Mouse (Mus musculus): ENCODE data around the gene Tor3a. TPM values are rescaled to one million over a fixed set of nuclear protein-coding genes. Genes with fewer than 3 reads are reported as not detected.

Tor3a gene
- 18.3 and 19.9 TPM in 2 replicates for polyA plus RNA-seq (2015; fragmentation: Nextera tagmentation; extraction: Ambion mirVana)

DNA sequence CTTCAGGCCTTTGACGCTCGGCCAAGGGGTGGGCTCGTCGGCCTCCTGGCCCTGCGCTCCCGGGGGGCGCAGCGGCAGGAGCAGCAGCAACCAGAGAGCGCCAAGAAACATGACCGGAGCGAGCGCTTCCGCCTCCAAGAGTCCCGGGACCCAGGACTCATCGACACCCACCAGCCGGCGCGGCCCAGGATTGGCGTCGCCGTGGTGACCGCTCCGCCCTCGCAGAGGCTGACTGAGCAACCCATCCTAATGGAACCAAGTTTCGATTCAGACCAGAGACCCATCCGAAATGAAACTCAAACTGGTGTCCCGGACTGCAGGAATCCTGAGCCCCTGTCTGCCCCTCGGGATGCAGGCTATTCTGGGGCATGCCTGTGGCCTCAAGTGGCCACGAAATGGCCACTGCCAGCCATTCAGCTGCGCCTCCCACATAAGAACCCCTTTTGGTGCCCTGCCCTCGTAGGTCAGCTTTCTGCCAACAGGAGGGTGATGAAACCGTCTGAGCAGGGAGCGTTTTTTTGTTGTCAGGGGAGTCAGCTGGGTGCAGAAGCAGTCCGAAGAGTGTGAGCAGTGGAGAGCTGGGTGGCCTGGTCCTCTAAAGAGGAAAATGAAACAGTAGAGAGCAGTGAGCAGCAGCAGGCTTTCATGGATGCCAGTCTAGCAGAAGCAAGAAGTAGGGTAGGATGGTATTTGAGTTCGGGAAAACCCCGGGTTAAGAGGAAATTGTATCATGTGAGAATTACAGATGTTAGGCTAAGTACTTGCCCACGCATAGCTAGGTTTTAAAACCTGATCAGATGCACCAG is at the start of gene Tor3a:
Tor3a (minus strand) TSS at position 162 of the 806 bp plus-strand sequence.
- Histone ChIP-seq H3K27ac (peak within 1 kb of the TSS; percentile 80), H3K4me3 (replicated peaks; ENCODE audit: low read depth, low read length) (peak within 1 kb of the TSS; percentile 69), H3K9me3 (replicated peaks; ENCODE audit: low read length) (no peaks in the 10 kb centered on the region), H3K27me3 (ENCODE audit: insufficient read depth, low read length) (no peaks in the 10 kb centered on the region), H3K4me1 (replicated peaks; ENCODE audit: insufficient read depth, low read length) (peaks cover 8% of the 10 kb centered on the region; the same call in 1 of the 2 replicates), H3K4me2 (ENCODE audit: low read length) (peak within 1 kb of the TSS; percentile 100), H3K36me3 (ENCODE audit: insufficient read depth, low read length) (no peaks in the 10 kb centered on the region), H3K9ac (ENCODE audit: low read depth, low read length) (peak within 1 kb of the TSS; percentile 67)
- WGBS, result 6% methylated on average over 37 of the region's 37 CpGs
- TF ChIP-seq CTCF (IDR thresholded peaks at IDR 0.05; ENCODE audit: low read depth), result no peak
- ATAC-seq (replicated peaks; ENCODE audit: low FRiP score, low read depth) (peak; percentile 91), DNase-seq (ENCODE audit: low spot score) (peak; percentile 89)

- Histone ChIP-seq H3K9ac (ENCODE audit: low read depth, low read length) (no peak overlapping the region), H3K4me3 (replicated peaks; ENCODE audit: low read depth, low read length) (no peak overlapping the region), H3K4me1 (replicated peaks; ENCODE audit: insufficient read depth, low read length) (no peaks in the 10 kb centered on the region), H3K27ac (no peak overlapping the region), H3K9me3 (replicated peaks; ENCODE audit: low read length) (no peaks in the 10 kb centered on the region), H3K36me3 (ENCODE audit: insufficient read depth, low read length) (no peaks in the 10 kb centered on the region), H3K4me2 (ENCODE audit: low read length) (no peak overlapping the region), H3K27me3 (ENCODE audit: insufficient read depth, low read length) (no peaks in the 10 kb centered on the region)
- WGBS, result 49% methylated on average over 6 of the region's 6 CpGs
- TF ChIP-seq CTCF (IDR thresholded peaks at IDR 0.05; ENCODE audit: low read depth), result no peak
- DNase-seq (ENCODE audit: low spot score), result no peak
- ATAC-seq (replicated peaks; ENCODE audit: low FRiP score, low read depth), result no peak
Measured at GRCm38 (mm10) chr1:156722089-156722488, 47.9 kb upstream of the Tor3a start.

DNA sequence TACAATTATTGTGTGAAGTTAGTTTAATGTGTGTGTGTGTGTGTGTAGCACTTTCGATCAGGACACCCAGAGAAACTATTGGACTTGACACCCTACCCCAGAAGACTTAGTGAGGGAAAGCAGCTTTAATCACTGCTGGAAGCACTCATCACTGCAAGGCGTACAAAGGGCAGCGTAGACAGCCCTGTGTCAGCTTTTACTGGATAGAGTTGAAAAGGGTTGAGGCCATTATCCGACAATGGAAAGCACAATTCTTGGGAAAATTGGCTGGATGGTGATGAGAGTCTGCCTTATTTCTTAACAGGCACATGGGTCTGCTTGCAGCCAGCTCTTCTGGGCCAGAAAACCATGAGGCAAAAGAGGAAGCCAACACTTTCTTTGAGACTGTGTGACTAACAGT is 45.9 kb upstream of the Tor3a start:
- Histone ChIP-seq H3K4me1 (replicated peaks; ENCODE audit: insufficient read depth, low read length) (no peaks in the 10 kb centered on the region), H3K27me3 (ENCODE audit: insufficient read depth, low read length) (no peaks in the 10 kb centered on the region), H3K36me3 (ENCODE audit: insufficient read depth, low read length) (no peaks in the 10 kb centered on the region), H3K9ac (ENCODE audit: low read depth, low read length) (no peak overlapping the region), H3K27ac (no peak overlapping the region), H3K9me3 (replicated peaks; ENCODE audit: low read length) (no peaks in the 10 kb centered on the region), H3K4me2 (ENCODE audit: low read length) (no peak overlapping the region), H3K4me3 (replicated peaks; ENCODE audit: low read depth, low read length) (no peak overlapping the region)
- 66% methylated on average over 4 of the region's 4 CpGs for WGBS
- DNase-seq (ENCODE audit: low spot score) (no peak), ATAC-seq (replicated peaks; ENCODE audit: low FRiP score, low read depth) (no peak)
- no peak for TF ChIP-seq CTCF (IDR thresholded peaks at IDR 0.05; ENCODE audit: low read depth)

- H3K36me3 ChIP-seq (ENCODE audit: insufficient read depth, low read length), result 0 out of 2 replicates have a peak, but pooled peaks cover 3% of the 10 kb centered on the region
- peak within 1 kb of the TSS; percentile 98 for H3K27ac ChIP-seq
- ATAC-seq (replicated peaks; ENCODE audit: low FRiP score, low read depth) (peak; percentile 96), DNase-seq (ENCODE audit: low spot score) (peak; percentile 95)
- no peak for TF ChIP-seq CTCF (IDR thresholded peaks at IDR 0.05; ENCODE audit: low read depth)
- no peaks in the 10 kb centered on the region for H3K4me1 ChIP-seq (replicated peaks; ENCODE audit: insufficient read depth, low read length)
- H3K27me3 ChIP-seq (ENCODE audit: insufficient read depth, low read length), result no peaks in the 10 kb centered on the region
- no peaks in the 10 kb centered on the region for H3K9me3 ChIP-seq (replicated peaks; ENCODE audit: low read length)
- H3K4me3 ChIP-seq (replicated peaks; ENCODE audit: low read depth, low read length), result peak within 1 kb of the TSS; percentile 94
- peak within 1 kb of the TSS; percentile 92 for H3K9ac ChIP-seq (ENCODE audit: low read depth, low read length)
- under 1% methylated on average over 44 of the region's 47 CpGs for WGBS
- peak within 1 kb of the TSS; percentile 79 for H3K4me2 ChIP-seq (ENCODE audit: low read length)
Measured at GRCm38 (mm10) chr1:156718950-156719805, 45.0 kb upstream of the Tor3a start, which contains the start of gene Fam20b. TSS of gene Fam20b (minus strand) at chr1:156719086.

DNA sequence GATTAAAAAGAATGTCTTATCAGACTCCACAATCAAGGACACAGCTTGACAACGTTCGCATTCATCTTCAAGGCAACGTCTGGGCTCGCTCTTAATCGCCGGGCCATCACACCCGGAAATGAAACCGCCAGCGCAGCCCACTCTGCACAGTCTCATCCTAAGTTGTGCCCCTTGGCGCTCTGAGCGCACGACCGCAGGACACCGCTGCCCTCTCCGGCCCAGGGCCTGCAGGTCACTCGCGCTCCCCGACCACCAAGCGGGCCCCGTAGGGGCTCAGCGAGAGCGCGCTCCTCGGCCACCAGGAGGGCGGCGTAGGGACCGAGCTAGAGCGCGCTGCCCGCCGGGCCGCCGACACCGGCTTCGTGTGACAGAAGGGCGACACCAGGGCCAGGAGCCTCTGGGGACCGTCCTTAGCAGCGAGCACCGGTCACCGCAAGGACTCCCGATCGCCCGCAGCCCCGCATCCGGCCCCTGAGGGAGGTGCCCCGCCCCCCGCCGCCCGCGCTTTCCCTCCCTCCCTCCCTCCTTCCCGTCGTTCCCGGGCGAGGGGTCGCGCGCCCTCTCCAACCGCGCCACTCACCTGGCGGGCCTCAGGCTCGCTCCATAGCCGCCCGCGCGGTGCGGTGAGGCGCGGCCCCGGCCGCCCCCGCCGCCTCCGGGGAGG is 44.3 kb upstream of the Tor3a start:
- TF ChIP-seq CTCF (IDR thresholded peaks at IDR 0.05; ENCODE audit: low read depth), result peak; percentile 36; the same call in 1 of the 2 replicates
- WGBS, result under 1% methylated on average over 60 of the region's 73 CpGs
- Histone ChIP-seq H3K27ac (peak overlapping the region; percentile 98), H3K27me3 (ENCODE audit: insufficient read depth, low read length) (no peaks in the 10 kb centered on the region), H3K9me3 (replicated peaks; ENCODE audit: low read length) (no peaks in the 10 kb centered on the region), H3K9ac (ENCODE audit: low read depth, low read length) (peak overlapping the region; percentile 92), H3K36me3 (ENCODE audit: insufficient read depth, low read length) (0 out of 2 replicates have a peak, but pooled peaks cover 4% of the 10 kb centered on the region), H3K4me2 (ENCODE audit: low read length) (peak overlapping the region; percentile 79), H3K4me3 (replicated peaks; ENCODE audit: low read depth, low read length) (peak overlapping the region; percentile 94), H3K4me1 (replicated peaks; ENCODE audit: insufficient read depth, low read length) (no peaks in the 10 kb centered on the region)
- ATAC-seq (replicated peaks; ENCODE audit: low FRiP score, low read depth) (peak; percentile 85), DNase-seq (ENCODE audit: low spot score) (peak; percentile 66)
